Mouse (Mus musculus): ENCODE results near the gene Mpg. TPM values are rescaled to one million over a fixed set of nuclear protein-coding genes. Genes with fewer than 3 reads are reported as not detected.

Gene Mpg
- polyA plus RNA-seq, 1 experiment = 10.4 TPM

- Histone ChIP-seq H3K27me3 (ENCODE audit: control insufficient read depth, insufficient read depth, low read length) (no peaks in the 10 kb centered on the region), H3K36me3 (ENCODE audit: control insufficient read depth, insufficient read depth, low read length) (peaks cover 25% of the 10 kb centered on the region), H3K4me3 (ENCODE audit: extremely low read depth, insufficient read depth, insufficient read length) (no peak overlapping the region), H3K4me1 (ENCODE audit: control insufficient read depth, insufficient read depth, insufficient read length) (no peaks in the 10 kb centered on the region), H3K27ac (ENCODE audit: insufficient read depth, low read length) (peak overlapping the region; percentile 28; the same call in 1 of the 2 replicates)
- no peak for DNase-seq (ENCODE audit: low read depth in 1 of 2, low spot score in 2 of 2)
- WGBS = 92% methylated on average over 8 of the region's 8 CpGs
- TF ChIP-seq POLR2A (IDR thresholded peaks at IDR 0.05; ENCODE audit: low read depth, low read length) = no peak
- TF ChIP-seq CTCF (IDR thresholded peaks at IDR 0.05; ENCODE audit: extremely low read depth, insufficient read depth, insufficient read length, insufficient replicate concordance) = no peak
Measured at GRCm38 (mm10) chr11:32250880-32251763, 24.8 kb downstream of the Mpg start.

DNA sequence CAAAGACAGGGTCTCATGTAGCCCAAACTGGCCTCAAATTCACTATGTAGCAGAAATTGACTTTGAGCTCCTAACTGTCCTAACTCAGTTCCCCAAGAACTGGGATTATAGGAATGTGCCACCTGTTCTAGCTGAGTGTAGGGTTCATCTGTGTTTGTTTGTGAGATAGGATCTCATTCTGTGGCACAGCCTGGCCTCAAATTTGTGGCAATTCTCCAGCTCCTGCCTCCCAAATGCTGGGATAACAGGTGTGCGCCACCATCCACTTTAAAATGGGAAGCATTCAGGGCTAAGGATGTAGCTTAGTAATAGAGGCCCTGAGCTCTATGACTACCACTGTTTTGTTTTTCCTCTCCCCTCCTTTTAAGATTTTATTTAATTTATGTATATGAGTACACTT is 26.8 kb downstream of the Mpg start:
- 100% methylated on average over 1 of the region's 1 CpGs for WGBS
- no peak overlapping the region for H3K27ac ChIP-seq (ENCODE audit: insufficient read depth, low read length)

GRCm38 (mm10) chr11:32256146-32256545 is 29.8 kb downstream of the Mpg start:
- Histone ChIP-seq H3K4me1 (ENCODE audit: control insufficient read depth, insufficient read depth, insufficient read length) (no peaks in the 10 kb centered on the region), H3K36me3 (ENCODE audit: control insufficient read depth, insufficient read depth, low read length) (peaks cover 13% of the 10 kb centered on the region), H3K27ac (ENCODE audit: insufficient read depth, low read length) (no peak overlapping the region), H3K27me3 (ENCODE audit: control insufficient read depth, insufficient read depth, low read length) (no peaks in the 10 kb centered on the region), H3K4me3 (ENCODE audit: extremely low read depth, insufficient read depth, insufficient read length) (no peak overlapping the region)
- no peak for TF ChIP-seq CTCF (IDR thresholded peaks at IDR 0.05; ENCODE audit: extremely low read depth, insufficient read depth, insufficient read length, insufficient replicate concordance)
- TF ChIP-seq POLR2A (IDR thresholded peaks at IDR 0.05; ENCODE audit: low read depth, low read length) = no peak
- DNase-seq (ENCODE audit: low read depth in 1 of 2, low spot score in 2 of 2) = no peak
- WGBS = 86% methylated on average over 1 of the region's 1 CpGs

More for the DNA sequence above, 26.8 kb downstream of the Mpg start:
- H3K36me3 ChIP-seq (ENCODE audit: control insufficient read depth, insufficient read depth, low read length) = peaks cover 16% of the 10 kb centered on the region
- no peaks in the 10 kb centered on the region for H3K4me1 ChIP-seq (ENCODE audit: control insufficient read depth, insufficient read depth, insufficient read length)
- TF ChIP-seq POLR2A (IDR thresholded peaks at IDR 0.05; ENCODE audit: low read depth, low read length) (no peak), CTCF (IDR thresholded peaks at IDR 0.05; ENCODE audit: extremely low read depth, insufficient read depth, insufficient read length, insufficient replicate concordance) (no peak)
- no peak for DNase-seq (ENCODE audit: low read depth in 1 of 2, low spot score in 2 of 2)
- no peak overlapping the region for H3K4me3 ChIP-seq (ENCODE audit: extremely low read depth, insufficient read depth, insufficient read length)
- H3K27me3 ChIP-seq (ENCODE audit: control insufficient read depth, insufficient read depth, low read length) = no peaks in the 10 kb centered on the region

DNA sequence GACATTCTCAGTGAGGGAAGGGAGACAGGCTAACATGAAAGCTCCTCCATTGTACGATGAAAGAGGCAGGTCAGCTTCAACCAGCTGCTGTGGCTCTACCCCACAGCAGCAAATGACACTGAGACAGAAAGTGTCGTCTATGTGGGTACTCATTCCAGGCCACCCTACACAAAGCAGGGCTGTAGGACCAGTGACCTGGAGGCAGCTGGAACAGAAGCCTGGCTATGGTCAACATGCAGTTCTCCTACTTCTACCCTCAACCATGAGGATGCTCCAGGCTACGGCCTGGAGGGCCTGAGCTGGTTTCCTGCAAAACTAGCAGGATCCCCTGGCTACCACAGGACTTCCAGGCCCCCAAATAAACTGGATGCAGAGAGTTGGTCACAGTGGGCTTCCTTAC is 30.3 kb downstream of the Mpg start:
- Histone ChIP-seq H3K36me3 (ENCODE audit: control insufficient read depth, insufficient read depth, low read length) (peaks cover 14% of the 10 kb centered on the region), H3K4me1 (ENCODE audit: control insufficient read depth, insufficient read depth, insufficient read length) (no peaks in the 10 kb centered on the region), H3K27me3 (ENCODE audit: control insufficient read depth, insufficient read depth, low read length) (no peaks in the 10 kb centered on the region), H3K4me3 (ENCODE audit: extremely low read depth, insufficient read depth, insufficient read length) (no peak overlapping the region), H3K27ac (ENCODE audit: insufficient read depth, low read length) (peak overlapping the region; percentile 7; the same call in 1 of the 2 replicates)
- WGBS = 88% methylated on average over 3 of the region's 3 CpGs
- TF ChIP-seq CTCF (IDR thresholded peaks at IDR 0.05; ENCODE audit: extremely low read depth, insufficient read depth, insufficient read length, insufficient replicate concordance) (no peak), POLR2A (IDR thresholded peaks at IDR 0.05; ENCODE audit: low read depth, low read length) (no peak)
- no peak for DNase-seq (ENCODE audit: low read depth in 1 of 2, low spot score in 2 of 2)

DNA sequence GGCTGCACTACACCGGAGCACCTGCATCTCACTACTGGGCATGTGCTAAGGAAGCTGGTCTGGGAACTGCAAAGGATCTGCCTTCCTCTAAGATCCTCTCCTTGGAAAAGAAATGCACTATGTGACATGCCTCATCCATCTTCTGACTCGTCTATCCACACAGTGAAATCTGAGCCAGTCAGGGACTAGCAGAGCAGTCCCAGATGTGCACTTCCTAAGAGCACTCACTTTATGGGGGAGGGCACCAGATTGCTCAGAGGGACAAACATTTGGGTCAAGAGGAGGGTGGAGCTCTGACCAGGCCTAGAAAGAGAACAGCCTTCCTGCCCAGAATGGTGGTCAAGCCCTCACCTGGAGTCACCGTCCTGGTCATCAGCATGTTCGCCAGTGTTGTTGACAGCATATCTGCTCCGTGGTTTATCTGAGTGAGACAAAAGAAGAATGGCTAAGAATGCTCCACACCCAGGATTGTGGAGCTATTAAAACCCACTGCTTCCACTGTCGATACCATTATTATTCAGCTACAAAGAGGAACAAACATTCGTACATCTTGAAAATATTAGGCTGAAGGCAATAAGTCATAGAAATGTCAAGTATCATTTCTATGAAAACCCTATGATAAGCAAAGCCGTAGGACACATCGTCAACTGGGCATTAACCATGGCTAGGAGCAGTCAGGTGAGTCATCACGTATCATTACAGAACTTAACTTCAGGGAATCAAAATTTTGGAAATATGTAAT is 36.5 kb downstream of the Mpg start:
- 92% methylated on average over 10 of the region's 10 CpGs for WGBS
- no peak for TF ChIP-seq CTCF (IDR thresholded peaks at IDR 0.05; ENCODE audit: extremely low read depth, insufficient read depth, insufficient read length, insufficient replicate concordance)
- TF ChIP-seq POLR2A (IDR thresholded peaks at IDR 0.05; ENCODE audit: low read depth, low read length) = no peak
- no peak overlapping the region for H3K27ac ChIP-seq (ENCODE audit: insufficient read depth, low read length)
- no peaks in the 10 kb centered on the region for H3K4me1 ChIP-seq (ENCODE audit: control insufficient read depth, insufficient read depth, insufficient read length)
- H3K36me3 ChIP-seq (ENCODE audit: control insufficient read depth, insufficient read depth, low read length) = peaks cover 10% of the 10 kb centered on the region
- H3K4me3 ChIP-seq (ENCODE audit: extremely low read depth, insufficient read depth, insufficient read length) = no peak overlapping the region
- H3K27me3 ChIP-seq (ENCODE audit: control insufficient read depth, insufficient read depth, low read length) = no peaks in the 10 kb centered on the region
- DNase-seq (ENCODE audit: low read depth in 1 of 2, low spot score in 2 of 2) = no peak

- Histone ChIP-seq H3K27me3 (ENCODE audit: control insufficient read depth, insufficient read depth, low read length) (no peaks in the 10 kb centered on the region), H3K27ac (ENCODE audit: insufficient read depth, low read length) (no peak overlapping the region), H3K4me1 (ENCODE audit: control insufficient read depth, insufficient read depth, insufficient read length) (0 out of 2 replicates have a peak, but pooled peaks cover 2% of the 10 kb centered on the region), H3K4me3 (ENCODE audit: extremely low read depth, insufficient read depth, insufficient read length) (no peak overlapping the region), H3K36me3 (ENCODE audit: control insufficient read depth, insufficient read depth, low read length) (peaks cover 10% of the 10 kb centered on the region)
- TF ChIP-seq POLR2A (IDR thresholded peaks at IDR 0.05; ENCODE audit: low read depth, low read length) (no peak), CTCF (IDR thresholded peaks at IDR 0.05; ENCODE audit: extremely low read depth, insufficient read depth, insufficient read length, insufficient replicate concordance) (no peak)
- no peak for DNase-seq (ENCODE audit: low read depth in 1 of 2, low spot score in 2 of 2)
- WGBS = 71% methylated on average over 3 of the region's 3 CpGs
Measured at GRCm38 (mm10) chr11:32265117-32265738, 38.9 kb downstream of the Mpg start.

Data from spleen, adult 2 months (tissue).